Mouse (Mus musculus): ENCODE measurements around the gene Smarcd3.
A peak's percentile ranks its signal among the peaks of the same experiment; 100 is the strongest.
"Not testable (repeated sequence)": the region's sequence is repeated elsewhere in the genome, so short reads cannot be mapped to it uniquely, and the experiment has no call there.

The Smarcd3 gene

DNA sequence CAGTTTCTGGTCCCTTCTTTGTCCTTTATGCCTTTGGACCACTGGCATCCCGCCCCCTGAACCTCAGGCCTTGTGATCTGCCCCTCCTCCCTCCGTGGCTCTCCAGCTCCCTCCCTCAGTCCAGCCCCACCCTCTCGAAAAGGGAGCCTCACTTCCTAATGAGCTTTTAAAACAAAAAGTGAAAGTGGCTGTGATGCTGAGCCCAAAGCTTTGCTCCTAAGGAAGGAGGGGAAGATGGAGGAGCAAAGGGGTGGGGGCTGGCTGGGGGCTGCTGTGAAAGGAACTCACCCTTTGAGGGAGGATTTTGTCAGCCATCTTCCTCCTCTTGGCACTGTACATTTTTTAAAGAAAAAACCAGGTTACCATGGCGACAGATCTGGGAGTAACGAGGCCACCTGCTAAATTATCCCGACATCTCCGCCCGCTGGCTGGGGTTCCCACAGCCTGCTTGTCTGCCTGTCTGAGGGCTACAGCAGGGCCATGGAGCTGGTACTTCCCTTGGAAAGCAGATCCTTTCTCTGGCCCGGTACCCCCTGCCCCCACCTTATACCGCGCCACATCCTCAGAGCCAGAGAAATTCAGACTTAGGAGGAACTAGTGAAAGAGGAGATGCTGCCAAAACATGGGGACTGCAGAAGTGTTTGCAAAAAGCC, 27.6 kb downstream of the Smarcd3 start:
- no peak for DNase-seq

DNA sequence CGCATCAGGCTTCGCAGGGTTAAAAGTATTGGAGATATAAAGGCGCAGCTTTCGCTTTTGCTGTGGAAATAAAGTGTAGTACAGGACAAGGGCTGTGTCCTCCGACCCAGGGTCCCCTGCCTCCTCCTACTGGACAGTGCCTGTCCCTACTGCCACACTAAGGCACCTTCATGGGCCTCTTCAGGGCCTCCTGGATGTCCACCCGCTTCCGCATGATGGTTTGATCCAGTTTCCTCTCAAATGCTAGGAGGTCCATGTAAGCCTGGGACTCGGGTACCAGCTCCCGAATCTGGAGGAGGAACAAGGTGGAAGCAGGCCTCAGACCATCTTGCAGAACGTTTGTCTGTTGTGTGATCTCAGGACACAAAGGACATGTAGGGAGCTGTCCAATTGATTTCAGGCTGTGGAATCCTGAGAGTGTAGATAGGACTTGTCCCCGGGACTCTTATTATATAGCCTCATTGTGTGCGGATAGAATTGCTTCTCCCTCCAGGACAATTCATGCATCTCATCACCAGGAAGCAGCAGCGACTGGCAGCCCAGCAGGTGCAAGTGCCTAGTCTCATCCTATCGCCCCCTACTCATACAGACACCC, 28.3 kb downstream of the Smarcd3 start:
- no peak for DNase-seq

DNA sequence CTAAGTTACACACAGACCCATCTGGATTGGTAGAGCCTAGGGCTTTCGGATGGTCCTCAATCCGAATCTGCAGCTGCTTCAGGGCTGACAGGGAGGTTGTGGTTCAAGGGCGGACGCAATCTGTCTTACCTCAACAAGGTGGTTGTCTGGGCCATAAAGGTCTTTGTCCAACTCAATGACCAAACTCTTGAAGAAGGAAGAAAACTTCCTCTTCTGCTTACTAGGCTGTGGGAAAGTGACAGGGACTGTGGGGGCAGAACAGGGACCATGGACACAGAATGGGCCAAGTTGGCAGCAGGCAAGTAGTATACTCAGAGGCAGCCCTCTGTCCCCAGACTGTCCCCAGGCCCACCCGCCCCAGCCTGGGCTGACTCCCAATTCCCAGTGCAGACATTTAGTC, 28.9 kb downstream of the Smarcd3 start:
- no peak for DNase-seq

- DNase-seq, result no peak
Measured at GRCm38 (mm10) chr5:24594346-24594745, 29.9 kb downstream of the Smarcd3 start.

DNA sequence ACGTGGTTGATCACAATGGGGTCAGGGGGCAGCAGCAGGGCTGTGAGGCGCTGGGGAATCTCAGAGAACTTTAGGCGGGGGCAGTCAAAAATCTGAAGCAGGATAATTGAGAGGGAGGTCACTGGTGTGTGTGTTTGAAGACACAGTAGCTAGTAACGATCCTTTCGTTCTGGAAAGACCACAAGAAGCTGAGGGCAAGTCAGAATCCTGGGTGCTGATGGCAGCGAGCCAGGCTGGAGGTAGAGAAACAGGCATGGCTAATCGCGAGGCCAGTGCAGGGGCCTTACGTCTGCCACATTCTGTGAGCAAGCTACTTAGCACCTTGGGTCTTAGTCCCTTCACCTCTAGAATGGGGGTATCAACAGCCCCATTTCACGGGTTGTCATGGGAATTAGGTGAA, 30.3 kb downstream of the Smarcd3 start:
- no peak for DNase-seq

GRCm38 (mm10) chr5:24593230-24593629, 31.0 kb downstream of the Smarcd3 start:
- DNase-seq, result no peak

- no peak for DNase-seq
Measured at GRCm38 (mm10) chr5:24592471-24593160, 31.6 kb downstream of the Smarcd3 start.

- DNase-seq, result no peak
Measured at GRCm38 (mm10) chr5:24591796-24592470, 32.3 kb downstream of the Smarcd3 start.

DNA sequence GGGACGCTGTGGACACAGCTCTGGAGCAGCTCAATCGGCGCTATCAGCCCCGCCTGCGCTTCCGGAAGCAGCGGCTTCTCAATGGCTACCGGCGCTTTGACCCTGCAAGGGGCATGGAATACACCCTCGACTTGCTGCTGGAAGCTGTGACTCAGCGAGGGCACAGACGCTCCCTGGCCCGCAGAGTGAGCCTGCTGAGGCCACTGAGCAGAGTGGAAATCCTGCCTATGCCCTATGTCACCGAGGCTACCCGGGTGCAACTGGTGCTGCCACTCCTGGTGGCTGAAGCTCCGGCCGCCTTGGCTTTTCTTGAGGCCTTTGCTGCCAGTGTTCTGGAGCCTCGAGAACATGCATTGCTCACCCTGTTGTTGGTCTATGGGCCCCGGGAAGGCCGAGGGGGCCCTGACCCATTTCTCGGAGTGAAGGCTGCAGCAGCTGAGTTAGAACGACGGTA, 32.9 kb downstream of the Smarcd3 start:
- no peak for DNase-seq

DNA sequence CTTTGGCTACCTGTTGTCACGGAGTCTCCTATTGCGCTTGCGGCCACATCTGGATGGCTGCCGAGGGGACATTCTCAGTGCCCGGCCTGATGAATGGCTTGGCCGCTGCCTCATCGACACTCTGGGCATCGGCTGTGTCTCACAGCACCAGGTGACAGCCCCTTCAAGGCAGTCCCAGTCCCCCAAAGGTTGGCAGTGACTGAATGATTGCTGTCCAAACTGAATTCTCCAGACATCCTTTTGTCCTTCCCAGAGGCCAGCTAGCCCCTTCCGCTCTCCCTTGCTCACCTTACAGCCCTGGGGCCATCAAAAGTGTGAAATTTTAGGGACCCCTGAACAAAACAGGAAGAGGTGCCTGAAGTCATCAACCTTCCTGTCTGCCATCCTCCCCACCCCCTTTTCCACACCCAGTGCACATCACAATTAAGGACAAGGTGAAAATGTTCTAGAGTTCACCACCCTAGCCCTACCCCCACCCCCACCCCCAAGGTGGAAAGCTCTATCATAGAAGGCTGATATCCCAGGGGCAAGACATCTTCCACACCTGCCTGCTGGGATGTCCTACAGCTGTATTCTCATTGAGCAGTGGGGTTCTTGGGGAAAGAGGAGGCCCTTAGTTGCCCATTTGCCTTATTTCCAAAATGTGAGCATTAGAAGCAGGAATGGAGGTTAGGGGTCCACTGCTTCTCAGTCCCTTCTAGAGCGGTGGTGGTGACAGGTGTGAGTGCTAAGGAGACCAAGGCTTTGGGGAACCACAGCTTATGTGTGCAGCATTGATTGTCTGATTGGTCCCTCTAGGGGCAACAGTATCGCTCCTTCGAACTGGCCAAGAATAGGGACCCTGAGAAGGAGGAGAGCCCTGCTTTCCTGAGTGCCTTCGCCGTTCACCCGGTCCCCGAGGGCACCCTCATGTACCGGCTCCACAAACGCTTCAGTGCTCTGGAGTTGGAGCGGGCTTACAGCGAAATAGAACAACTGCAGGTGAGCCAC, 34.4 kb downstream of the Smarcd3 start:
- DNase-seq, result no peak

GRCm38 (mm10) chr5:24587200-24587577, 37.0 kb downstream of the Smarcd3 start:
- no peak for DNase-seq

- DNase-seq, result peak; percentile 74 to 81
Measured at GRCm38 (mm10) chr5:24586547-24587199, 37.5 kb downstream of the Smarcd3 start, which contains the start of gene Chpf2. TSS of gene Chpf2 (plus strand) at chr5:24586741.

- no peak for DNase-seq
Measured at GRCm38 (mm10) chr5:24586106-24586505, 38.1 kb downstream of the Smarcd3 start.

DNA sequence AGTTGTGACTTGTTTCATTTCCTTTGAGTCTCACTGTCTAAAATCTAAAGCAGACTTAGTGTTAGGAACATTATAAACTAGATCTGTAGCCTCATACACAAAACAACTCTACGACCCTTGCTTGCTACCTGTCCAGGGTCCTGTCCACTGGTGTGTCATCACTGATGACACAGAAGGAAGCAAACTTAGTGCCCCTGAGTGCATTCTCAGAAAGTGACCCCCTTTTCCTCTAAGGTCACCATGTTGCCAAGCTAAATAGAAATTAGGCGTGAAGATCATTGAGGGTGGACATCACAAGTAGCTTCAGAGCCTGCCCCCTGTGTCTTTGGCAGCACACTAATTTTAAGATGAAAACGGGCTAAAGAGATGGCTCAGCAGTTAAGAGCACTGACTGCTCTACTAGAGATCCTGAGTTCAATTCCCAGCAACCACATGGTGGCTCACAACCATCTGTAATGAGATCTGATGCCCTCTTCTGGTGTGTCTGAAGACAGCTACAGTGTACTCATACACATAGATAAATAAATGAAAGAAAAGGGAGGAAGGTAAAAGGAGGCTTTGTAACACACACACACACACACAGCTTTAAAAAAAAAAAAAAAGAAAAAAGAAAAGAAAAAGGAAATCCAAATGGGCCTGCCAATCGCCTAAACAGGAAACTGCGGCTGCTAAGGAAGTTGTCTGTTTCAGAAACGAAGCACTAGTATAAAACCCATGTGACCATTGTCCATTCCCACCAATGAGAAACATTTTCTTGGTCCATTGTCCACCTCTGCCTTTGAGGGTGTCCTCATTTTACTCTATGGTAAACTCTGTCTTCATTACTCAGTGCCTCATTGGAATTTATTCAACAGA, 45.9 kb downstream of the Smarcd3 start:
- no peak for DNase-seq

GRCm38 (mm10) chr5:24577183-24577929, 46.9 kb downstream of the Smarcd3 start, which contains the start of gene Abcf2:
TSS of gene Abcf2 (minus strand) at chr5:24577467.
- peak; percentile 100 for DNase-seq

DNA sequence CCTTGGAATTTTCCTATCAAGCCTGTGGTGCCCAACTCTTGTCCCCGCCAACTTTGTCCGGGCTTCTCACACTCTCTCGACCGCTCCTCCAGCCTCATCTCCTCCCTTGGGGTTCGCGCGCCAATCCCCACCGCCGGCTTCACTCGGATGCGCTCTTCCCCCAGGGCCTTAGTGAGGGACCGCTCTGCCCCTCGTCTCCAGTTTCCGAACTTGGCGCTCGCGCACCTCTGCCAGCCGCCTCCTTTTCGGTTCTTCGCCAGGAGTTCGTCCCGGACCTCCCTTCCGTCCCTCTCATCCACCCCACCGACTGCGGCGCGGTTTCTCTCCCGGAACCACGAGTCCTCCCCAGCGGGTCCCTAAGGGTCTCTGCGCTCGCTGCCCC, 47.4 kb downstream of the Smarcd3 start:
- DNase-seq, result no peak

- no peak for DNase-seq
Measured at GRCm38 (mm10) chr5:24575948-24576347, 48.3 kb downstream of the Smarcd3 start.

GRCm38 (mm10) chr5:24556709-24557108, 67.5 kb downstream of the Smarcd3 start, which contains the start of gene 4931409K22Rik:
TSS of gene 4931409K22Rik (minus strand) at chr5:24556809.
- no peak for DNase-seq

GRCm38 (mm10) chr5:24555335-24555734, 68.9 kb downstream of the Smarcd3 start:
- not testable (repeated sequence) for DNase-seq

Measured in kidney, adult 8-10 months (tissue).